Mouse (Mus musculus): Measurements from ENCODE around the gene Gng12. TPM values are rescaled to one million over a fixed set of nuclear protein-coding genes. Genes with fewer than 3 reads are reported as not detected.

Gng12 gene
- polyA plus RNA-seq, 1 experiment from 2014 or later = 265 TPM

- ATAC-seq = no peak
- no peak overlapping the region for H3K9ac ChIP-seq (ENCODE audit: low read depth, low read length)
- H3K4me3 ChIP-seq (ENCODE audit: low read depth, low read length) = no peak overlapping the region
- no peaks in the 10 kb centered on the region for H3K27me3 ChIP-seq (replicated peaks; ENCODE audit: control insufficient read depth, insufficient read depth, low read length)
- no peaks in the 10 kb centered on the region for H3K36me3 ChIP-seq (ENCODE audit: control insufficient read depth, insufficient read depth)
- no peak overlapping the region for H3K27ac ChIP-seq (ENCODE audit: low read depth, low read length)
- H3K4me2 ChIP-seq (replicated peaks; ENCODE audit: low read depth) = no peak overlapping the region
- peaks cover 5% of the 10 kb centered on the region; the same call in 1 of the 2 replicates for H3K4me1 ChIP-seq (replicated peaks; ENCODE audit: control insufficient read depth, insufficient read depth, low read length)
- no peak for TF ChIP-seq CTCF (IDR thresholded peaks at IDR 0.05; ENCODE audit: low read depth)
- 92% methylated on average over 12 of the region's 12 CpGs for WGBS
- H3K9me3 ChIP-seq (ENCODE audit: control insufficient read depth) = no peaks in the 10 kb centered on the region
These were observed 89.9 kb downstream of the Gng12 start for GRCm38 (mm10) chr6:66986063-66986462.

- 0 out of 2 replicates have a peak, but pooled peaks have one; percentile 31 for ATAC-seq
These were observed 91.4 kb downstream of the Gng12 start for GRCm38 (mm10) chr6:66987643-66988042.

GRCm38 (mm10) chr6:66988363-66988762 lies 92.2 kb downstream of the Gng12 start:
- no peak for ATAC-seq
- Histone ChIP-seq H3K9me3 (ENCODE audit: control insufficient read depth) (no peaks in the 10 kb centered on the region), H3K27ac (ENCODE audit: low read depth, low read length) (no peak overlapping the region), H3K36me3 (ENCODE audit: control insufficient read depth, insufficient read depth) (no peaks in the 10 kb centered on the region), H3K9ac (ENCODE audit: low read depth, low read length) (no peak overlapping the region), H3K4me1 (replicated peaks; ENCODE audit: control insufficient read depth, insufficient read depth, low read length) (peaks cover 5% of the 10 kb centered on the region; the same call in 1 of the 2 replicates), H3K27me3 (replicated peaks; ENCODE audit: control insufficient read depth, insufficient read depth, low read length) (no peaks in the 10 kb centered on the region), H3K4me3 (ENCODE audit: low read depth, low read length) (no peak overlapping the region), H3K4me2 (replicated peaks; ENCODE audit: low read depth) (no peak overlapping the region)
- no peak for TF ChIP-seq CTCF (IDR thresholded peaks at IDR 0.05; ENCODE audit: low read depth)
- 94% methylated on average over 9 of the region's 9 CpGs for WGBS

More at GRCm38 (mm10) chr6:66987643-66988042, 91.4 kb downstream of the Gng12 start:
- Histone ChIP-seq H3K4me1 (replicated peaks; ENCODE audit: control insufficient read depth, insufficient read depth, low read length) (peaks cover 5% of the 10 kb centered on the region; the same call in 1 of the 2 replicates), H3K9ac (ENCODE audit: low read depth, low read length) (no peak overlapping the region), H3K4me3 (ENCODE audit: low read depth, low read length) (no peak overlapping the region), H3K4me2 (replicated peaks; ENCODE audit: low read depth) (no peak overlapping the region), H3K36me3 (ENCODE audit: control insufficient read depth, insufficient read depth) (no peaks in the 10 kb centered on the region), H3K9me3 (ENCODE audit: control insufficient read depth) (no peaks in the 10 kb centered on the region), H3K27me3 (replicated peaks; ENCODE audit: control insufficient read depth, insufficient read depth, low read length) (no peaks in the 10 kb centered on the region), H3K27ac (ENCODE audit: low read depth, low read length) (no peak overlapping the region)
- TF ChIP-seq CTCF (IDR thresholded peaks at IDR 0.05; ENCODE audit: low read depth) = no peak
- 58% methylated on average over 3 of the region's 3 CpGs for WGBS

GRCm38 (mm10) chr6:66989037-66989436 lies 92.8 kb downstream of the Gng12 start:
- no peak for ATAC-seq
- Histone ChIP-seq H3K4me3 (ENCODE audit: low read depth, low read length) (no peak overlapping the region), H3K27ac (ENCODE audit: low read depth, low read length) (no peak overlapping the region), H3K9me3 (ENCODE audit: control insufficient read depth) (no peaks in the 10 kb centered on the region), H3K36me3 (ENCODE audit: control insufficient read depth, insufficient read depth) (no peaks in the 10 kb centered on the region), H3K4me2 (replicated peaks; ENCODE audit: low read depth) (no peak overlapping the region), H3K27me3 (replicated peaks; ENCODE audit: control insufficient read depth, insufficient read depth, low read length) (no peaks in the 10 kb centered on the region), H3K9ac (ENCODE audit: low read depth, low read length) (no peak overlapping the region), H3K4me1 (replicated peaks; ENCODE audit: control insufficient read depth, insufficient read depth, low read length) (peaks cover 5% of the 10 kb centered on the region; the same call in 1 of the 2 replicates)
- WGBS = 87% methylated on average over 6 of the region's 6 CpGs
- TF ChIP-seq CTCF (IDR thresholded peaks at IDR 0.05; ENCODE audit: low read depth) = no peak

GRCm38 (mm10) chr6:66989518-66989917 lies 93.3 kb downstream of the Gng12 start:
- no peak overlapping the region for H3K4me3 ChIP-seq (ENCODE audit: low read depth, low read length)
- 45% methylated on average over 3 of the region's 3 CpGs for WGBS
- no peak for ATAC-seq
- no peaks in the 10 kb centered on the region for H3K27me3 ChIP-seq (replicated peaks; ENCODE audit: control insufficient read depth, insufficient read depth, low read length)
- no peak for TF ChIP-seq CTCF (IDR thresholded peaks at IDR 0.05; ENCODE audit: low read depth)
- H3K9me3 ChIP-seq (ENCODE audit: control insufficient read depth) = no peaks in the 10 kb centered on the region
- H3K4me2 ChIP-seq (replicated peaks; ENCODE audit: low read depth) = no peak overlapping the region
- no peak overlapping the region for H3K27ac ChIP-seq (ENCODE audit: low read depth, low read length)
- H3K4me1 ChIP-seq (replicated peaks; ENCODE audit: control insufficient read depth, insufficient read depth, low read length) = peaks cover 5% of the 10 kb centered on the region; the same call in 1 of the 2 replicates
- H3K36me3 ChIP-seq (ENCODE audit: control insufficient read depth, insufficient read depth) = no peaks in the 10 kb centered on the region
- H3K9ac ChIP-seq (ENCODE audit: low read depth, low read length) = no peak overlapping the region

GRCm38 (mm10) chr6:66992232-66992631 lies 96.0 kb downstream of the Gng12 start:
- Histone ChIP-seq H3K9me3 (ENCODE audit: control insufficient read depth) (no peaks in the 10 kb centered on the region), H3K36me3 (ENCODE audit: control insufficient read depth, insufficient read depth) (no peaks in the 10 kb centered on the region), H3K9ac (ENCODE audit: low read depth, low read length) (no peak overlapping the region), H3K4me1 (replicated peaks; ENCODE audit: control insufficient read depth, insufficient read depth, low read length) (no peaks in the 10 kb centered on the region), H3K4me3 (ENCODE audit: low read depth, low read length) (no peak overlapping the region), H3K27me3 (replicated peaks; ENCODE audit: control insufficient read depth, insufficient read depth, low read length) (no peaks in the 10 kb centered on the region), H3K27ac (ENCODE audit: low read depth, low read length) (no peak overlapping the region), H3K4me2 (replicated peaks; ENCODE audit: low read depth) (no peak overlapping the region)
- no peak for TF ChIP-seq CTCF (IDR thresholded peaks at IDR 0.05; ENCODE audit: low read depth)
- ATAC-seq = no peak
- WGBS = 57% methylated on average over 9 of the region's 9 CpGs

GRCm38 (mm10) chr6:66992786-66993185 lies 96.6 kb downstream of the Gng12 start:
- 89% methylated on average over 8 of the region's 8 CpGs for WGBS
- no peak overlapping the region for H3K4me3 ChIP-seq (ENCODE audit: low read depth, low read length)
- no peaks in the 10 kb centered on the region for H3K9me3 ChIP-seq (ENCODE audit: control insufficient read depth)
- H3K9ac ChIP-seq (ENCODE audit: low read depth, low read length) = no peak overlapping the region
- TF ChIP-seq CTCF (IDR thresholded peaks at IDR 0.05; ENCODE audit: low read depth) = no peak
- no peaks in the 10 kb centered on the region for H3K4me1 ChIP-seq (replicated peaks; ENCODE audit: control insufficient read depth, insufficient read depth, low read length)
- H3K4me2 ChIP-seq (replicated peaks; ENCODE audit: low read depth) = no peak overlapping the region
- no peak overlapping the region for H3K27ac ChIP-seq (ENCODE audit: low read depth, low read length)
- no peaks in the 10 kb centered on the region for H3K27me3 ChIP-seq (replicated peaks; ENCODE audit: control insufficient read depth, insufficient read depth, low read length)
- no peaks in the 10 kb centered on the region for H3K36me3 ChIP-seq (ENCODE audit: control insufficient read depth, insufficient read depth)
- ATAC-seq = no peak

Measured in intestine, postnatal 0 days (tissue).